Mouse (Mus musculus): ENCODE measurements around the gene Ccn2. TPM values are rescaled to one million over a fixed set of nuclear protein-coding genes. Genes with fewer than 3 reads are reported as not detected.

Gene Ccn2
- polyA plus RNA-seq (2015; fragmentation: Nextera tagmentation; extraction: Ambion mirVana): 12.0 and 12.5 TPM in 2 replicates

DNA sequence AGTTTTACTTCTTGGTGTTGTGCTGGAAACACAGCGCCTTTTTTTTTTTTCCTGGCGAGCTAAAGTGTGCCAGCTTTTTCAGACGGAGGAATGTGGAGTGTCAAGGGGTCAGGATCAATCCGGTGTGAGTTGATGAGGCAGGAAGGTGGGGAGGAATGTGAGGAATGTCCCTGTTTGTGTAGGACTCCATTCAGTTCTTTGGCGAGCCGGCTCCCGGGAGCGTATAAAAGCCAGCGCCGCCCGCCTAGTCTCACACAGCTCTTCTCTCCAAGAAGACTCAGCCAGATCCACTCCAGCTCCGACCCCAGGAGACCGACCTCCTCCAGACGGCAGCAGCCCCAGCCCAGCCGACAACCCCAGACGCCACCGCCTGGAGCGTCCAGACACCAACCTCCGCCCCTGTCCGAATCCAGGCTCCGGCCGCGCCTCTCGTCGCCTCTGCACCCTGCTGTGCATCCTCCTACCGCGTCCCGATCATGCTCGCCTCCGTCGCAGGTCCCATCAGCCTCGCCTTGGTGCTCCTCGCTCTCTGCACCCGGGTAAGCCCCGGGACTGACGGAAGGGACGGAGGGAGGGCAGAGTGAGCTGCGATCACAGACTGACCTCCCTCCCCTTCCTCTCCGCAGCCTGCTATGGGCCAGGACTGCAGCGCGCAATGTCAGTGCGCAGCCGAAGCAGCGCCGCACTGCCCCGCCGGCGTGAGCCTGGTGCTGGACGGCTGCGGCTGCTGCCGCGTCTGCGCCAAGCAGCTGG lies at the start of gene Ccn2:
TSS of gene Ccn2 (plus strand) at position 193 of the 753 bp plus-strand sequence.

Other genes with a start within 250 kb of the Ccn2 start
- gene Enpp1, start 116.7 kb downstream of the Ccn2 start, polyA plus RNA-seq (2015; fragmentation: Nextera tagmentation; extraction: Ambion mirVana): 2.0 and 2.7 TPM in 2 replicates
- 3.0 and 4.2 TPM in 2 replicates for gene Enpp3, start 247.4 kb downstream of the Ccn2 start, polyA plus RNA-seq (2015; fragmentation: Nextera tagmentation; extraction: Ambion mirVana)